Mouse (Mus musculus) cortical plate, adult 2 months (tissue): ENCODE results near the gene Cmtm7.

Experiments
- CTCF ChIP-seq: fragments of 200-500 bp; IDR thresholded peaks from 2 replicates; pipeline ENCODE4 v1.5.1; 2011; ENCODE audit warnings: mild to moderate bottlenecking, control low read depth, low read length; ENCODE audit not compliant: insufficient read depth; ENCODE audit errors: extremely low read depth
- POLR2A ChIP-seq: fragments of 200-500 bp; IDR thresholded peaks from 2 replicates; pipeline ENCODE4 v1.6.1; 2011; ENCODE audit warnings: mild to moderate bottlenecking, low read length, control low read depth; ENCODE audit not compliant: insufficient read depth; ENCODE audit errors: extremely low read depth

DNA sequence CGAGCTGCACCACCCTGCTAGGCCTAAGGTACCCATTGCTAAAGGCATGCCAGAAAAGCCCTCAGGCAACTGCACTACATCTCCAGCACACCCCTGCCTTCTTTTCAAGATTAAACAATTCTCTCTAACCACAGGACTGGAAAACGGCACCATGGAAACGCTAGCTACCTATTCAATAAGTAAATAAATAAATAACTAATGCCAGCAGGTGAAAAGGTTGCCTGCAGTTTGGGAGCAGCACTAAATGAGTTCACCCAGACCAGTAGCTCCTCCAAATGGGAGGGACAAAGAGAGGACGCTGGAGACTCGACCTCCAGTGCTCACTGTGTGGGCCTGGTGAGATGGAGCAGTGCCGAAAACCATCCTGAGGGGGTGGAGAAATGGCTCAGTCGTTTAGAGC, 48.7 kb upstream of the Cmtm7 start:
- no peak for TF ChIP-seq POLR2A
- TF ChIP-seq CTCF, result no peak
